Mouse (Mus musculus): Measurements from ENCODE around the gene Trim69. TPM values are rescaled to one million over a fixed set of nuclear protein-coding genes. Genes with fewer than 3 reads are reported as not detected.
"Not testable (repeated sequence)": the region's sequence is repeated elsewhere in the genome, so short reads cannot be mapped to it uniquely, and the experiment has no call there.

Gene Trim69
- total RNA-seq, 1 experiment from 2014 or later: not detected

DNA sequence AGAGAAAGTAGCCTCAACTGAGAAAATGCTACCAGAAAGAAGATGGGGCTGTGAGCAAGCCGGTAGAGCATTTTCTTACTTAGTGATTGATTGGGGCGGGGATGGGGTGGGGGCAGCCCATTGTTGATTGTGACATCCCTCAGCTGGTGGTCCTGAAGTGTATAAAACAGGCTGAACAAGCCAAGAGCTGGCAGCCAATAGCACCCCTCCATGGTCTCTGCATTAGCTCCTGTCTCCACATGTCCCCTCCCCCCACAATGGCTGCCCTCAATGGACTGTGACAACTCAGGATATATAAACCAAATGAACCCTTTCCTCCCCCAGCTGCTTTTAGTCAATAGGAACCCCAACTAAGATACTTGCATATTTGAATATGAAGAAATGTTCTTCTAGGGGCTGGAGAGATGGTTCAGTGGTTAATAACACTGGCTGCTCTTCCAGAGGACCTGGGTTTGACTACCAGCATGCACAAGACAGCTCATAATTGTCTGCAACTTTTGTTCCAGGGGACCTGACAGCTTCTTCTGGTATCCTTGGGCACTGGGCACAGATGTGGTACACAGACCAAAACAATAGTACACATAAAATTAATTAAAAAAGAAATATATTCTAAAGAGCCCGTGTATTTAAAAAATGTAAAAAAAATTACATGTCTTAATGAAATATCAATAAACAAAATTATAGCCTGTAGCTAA is 50.2 kb downstream of the Trim69 start:
- no peak for DNase-seq

DNA sequence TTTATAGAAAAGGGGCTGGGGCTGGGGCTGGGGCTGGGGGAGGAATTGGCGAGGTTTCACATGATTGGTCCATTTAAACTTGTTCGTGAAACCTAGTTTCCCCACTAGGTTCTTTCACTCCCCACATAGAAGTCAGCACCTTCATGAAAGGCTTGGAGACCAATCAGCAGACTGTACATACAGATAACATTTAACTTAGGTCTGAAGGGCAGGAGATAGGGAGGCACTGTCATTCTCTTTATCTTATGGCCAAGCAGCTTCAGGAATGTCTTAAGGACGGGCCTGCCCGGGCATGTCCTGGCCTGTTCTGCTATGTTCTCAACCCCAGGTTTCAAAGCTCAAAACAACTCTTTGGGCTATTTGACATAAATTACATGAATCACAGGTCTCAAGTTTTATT is 56.6 kb downstream of the Trim69 start:
- DNase-seq: not testable (repeated sequence)

DNA sequence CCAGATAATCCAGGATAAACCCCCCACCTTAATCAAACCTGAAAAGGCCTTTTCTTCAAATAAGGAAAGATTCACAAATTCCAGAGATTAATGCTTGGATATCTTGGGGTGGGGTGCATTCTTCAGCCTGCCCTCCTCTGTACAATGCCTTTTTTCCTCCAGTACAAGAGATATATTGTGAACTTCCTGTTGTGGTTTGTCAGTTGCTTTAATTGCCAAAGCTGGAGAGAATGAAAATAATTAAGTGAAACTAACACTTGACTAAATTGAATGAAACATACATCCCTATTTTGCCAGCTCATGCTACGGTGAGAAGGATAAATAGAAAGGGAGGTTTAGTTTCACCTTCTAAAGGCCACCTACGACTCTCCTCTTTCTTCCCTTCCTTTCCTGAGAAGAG is 57.7 kb downstream of the Trim69 start:
- DNase-seq: no peak

DNA sequence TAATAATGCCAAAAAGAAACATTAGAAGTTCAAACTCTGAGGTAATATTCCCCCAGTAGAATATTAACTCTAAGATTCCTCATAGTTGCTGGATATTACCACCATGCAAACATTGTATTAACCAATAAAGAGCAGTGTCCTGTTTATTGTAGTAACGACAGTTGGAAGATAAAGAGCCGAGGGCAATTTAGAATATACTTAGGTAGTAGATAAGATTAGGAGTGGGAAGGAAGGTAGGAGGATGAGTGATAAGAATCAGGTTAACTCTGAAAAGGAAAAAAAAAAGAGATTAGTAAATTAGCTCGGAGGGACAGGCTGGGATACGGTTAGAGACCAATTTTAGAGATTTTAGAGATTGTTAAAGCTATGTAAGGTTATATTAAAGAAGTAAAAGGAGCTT is 60.9 kb downstream of the Trim69 start:
- DNase-seq: no peak

DNA sequence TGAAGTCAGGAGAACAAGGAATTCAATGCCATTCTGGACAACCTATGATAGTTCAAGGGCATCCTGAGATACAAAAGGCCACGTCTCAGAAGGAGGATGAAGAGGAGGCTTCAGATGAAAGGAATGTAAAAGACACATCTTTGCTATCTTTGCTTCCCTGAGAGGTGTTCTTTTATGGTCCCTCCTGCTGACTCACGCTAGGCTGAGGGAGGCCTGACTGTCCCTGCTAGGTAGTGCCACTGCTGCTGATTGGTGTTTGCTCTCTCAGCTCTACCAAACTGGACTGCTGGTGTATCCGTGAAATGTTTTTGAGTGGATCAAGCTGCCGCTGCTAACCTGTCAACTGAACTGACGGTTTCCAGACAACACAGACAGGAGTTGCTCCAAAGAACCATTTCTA is 61.3 kb downstream of the Trim69 start:
- no peak for DNase-seq

- no peak for DNase-seq
Observed at GRCm38 (mm10) chr2:122222272-122222671, 61.8 kb downstream of the Trim69 start.

DNA sequence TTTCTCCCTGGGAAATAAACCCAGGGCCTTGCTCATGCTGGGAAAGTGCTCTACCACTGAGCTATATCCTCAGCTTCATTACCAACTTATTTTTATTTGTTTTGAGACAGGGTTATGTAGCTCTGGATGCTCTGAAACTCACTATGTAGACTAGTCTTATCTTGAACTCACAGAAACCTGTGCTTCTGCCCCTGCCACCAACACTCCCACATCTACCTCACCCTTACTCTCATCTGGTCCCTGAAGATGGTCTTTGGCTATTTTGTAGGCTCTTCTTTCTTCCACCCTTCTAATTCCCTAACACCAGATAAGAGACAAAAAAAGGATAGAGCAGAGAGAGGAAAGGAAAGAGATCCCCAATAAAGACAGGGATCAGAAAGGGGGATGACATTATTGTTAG is 63.2 kb downstream of the Trim69 start:
- DNase-seq: no peak

Other genes with a start within 250 kb of the Trim69 start
- gene Ctdspl2, start 204.7 kb upstream of the Trim69 start, total RNA-seq (2021): 34.6 and 35.6 TPM in 2 replicates
- gene Mageb3, start 204.6 kb upstream of the Trim69 start, total RNA-seq (2021): not detected in 2 replicates
- 17.8 and 18.1 TPM in 2 replicates for gene Eif3j1, start 132.2 kb upstream of the Trim69 start, total RNA-seq (2021)
- 15.3 and 16.9 TPM in 2 replicates for gene Spg11, start 42.3 kb upstream of the Trim69 start, total RNA-seq (2021)
- 400 and 401 TPM in 2 replicates for gene B2m, start 13.0 kb upstream of the Trim69 start, total RNA-seq (2021)
- gene Patl2, start 25.5 kb downstream of the Trim69 start, total RNA-seq (2021): 0.26 TPM in 1 of 2 replicates, not detected in the other
- gene Terb2, start 25.6 kb downstream of the Trim69 start, total RNA-seq (2021): not detected in 2 replicates
- 61.6 and 101 TPM in 2 replicates for gene Sord, start 74.0 kb downstream of the Trim69 start, total RNA-seq (2021)
- 0.07 and 0.11 TPM in 2 replicates for gene Duox2, start 137.7 kb downstream of the Trim69 start, total RNA-seq (2021)
- gene Duoxa2, start 138.2 kb downstream of the Trim69 start, total RNA-seq (2021): not detected in 2 replicates
- gene Duoxa1, start 153.0 kb downstream of the Trim69 start, total RNA-seq (2021): 0.41 TPM in 1 of 2 replicates, not detected in the other
- 0.08 TPM in 1 of 2 replicates, not detected in the other for gene Duox1, start 155.0 kb downstream of the Trim69 start, total RNA-seq (2021)
- gene Shf, start 208.5 kb downstream of the Trim69 start, total RNA-seq (2021): 11.7 and 14.6 TPM in 2 replicates